Mouse (Mus musculus): Measurements from ENCODE around the gene St14.
"Not testable (repeated sequence)": the region's sequence is repeated elsewhere in the genome, so short reads cannot be mapped to it uniquely, and the experiment has no call there.

The St14 gene

DNA sequence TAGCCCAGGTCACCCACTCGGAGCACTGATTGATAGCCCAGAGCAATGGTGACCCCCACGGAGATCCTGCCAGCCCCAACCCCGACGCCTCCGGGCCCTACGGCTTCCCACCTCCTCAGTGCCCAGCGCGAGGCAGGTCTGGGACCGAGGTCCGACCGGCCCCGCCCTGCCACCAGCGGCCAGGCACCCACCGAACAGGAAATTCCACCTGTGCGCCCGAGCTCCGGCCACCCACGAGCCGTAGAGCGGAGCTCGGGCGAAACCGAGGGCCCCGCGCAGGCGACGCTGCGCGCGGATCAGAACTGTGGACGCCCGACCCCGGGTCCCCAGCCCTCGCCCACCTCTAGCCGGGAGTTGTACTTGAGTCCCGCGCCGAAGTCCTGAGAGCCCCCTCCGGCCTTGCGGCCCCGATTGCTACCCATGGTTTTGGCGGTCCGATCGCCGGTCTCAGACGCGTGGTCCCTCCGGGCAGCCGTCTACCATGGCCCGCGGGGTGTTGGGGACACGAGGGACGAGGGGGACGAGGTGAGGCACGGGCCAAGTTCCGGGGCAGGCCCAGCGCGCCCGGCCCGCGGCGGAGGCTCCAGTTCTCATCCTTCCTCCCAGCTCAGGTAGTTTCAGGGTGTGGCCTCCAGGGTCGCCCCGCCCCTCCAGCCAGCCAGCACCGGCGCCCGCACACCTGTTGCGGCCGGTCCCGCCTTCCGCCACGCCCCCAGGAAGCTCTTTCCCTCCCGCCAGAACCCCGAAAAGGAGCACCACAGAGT lies at the start of gene St14:
St14 (minus strand) TSS at position 649 of the 764 bp plus-strand sequence.
- DNase-seq, result peak; percentile 83

DNA sequence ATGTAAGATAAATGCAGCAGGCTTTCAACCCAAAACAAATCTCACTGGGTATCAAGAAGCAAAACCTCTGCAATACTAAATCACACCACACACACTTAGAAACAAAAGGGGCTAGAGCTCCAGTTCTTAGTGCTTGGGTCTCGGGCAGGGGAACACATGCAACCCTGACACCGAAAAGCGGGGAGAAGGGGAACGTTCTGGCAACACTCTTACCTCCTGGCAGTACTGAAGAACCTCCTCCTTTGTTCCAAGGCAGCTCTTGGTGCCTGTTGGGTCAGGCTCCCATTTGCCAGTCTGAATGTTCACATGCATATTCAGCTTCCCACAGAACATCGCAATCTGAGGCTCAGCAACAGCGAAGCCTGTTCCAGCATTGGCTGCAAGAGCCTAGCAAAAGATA lies 46.0 kb upstream of the St14 start:
- DNase-seq, result no peak

DNA sequence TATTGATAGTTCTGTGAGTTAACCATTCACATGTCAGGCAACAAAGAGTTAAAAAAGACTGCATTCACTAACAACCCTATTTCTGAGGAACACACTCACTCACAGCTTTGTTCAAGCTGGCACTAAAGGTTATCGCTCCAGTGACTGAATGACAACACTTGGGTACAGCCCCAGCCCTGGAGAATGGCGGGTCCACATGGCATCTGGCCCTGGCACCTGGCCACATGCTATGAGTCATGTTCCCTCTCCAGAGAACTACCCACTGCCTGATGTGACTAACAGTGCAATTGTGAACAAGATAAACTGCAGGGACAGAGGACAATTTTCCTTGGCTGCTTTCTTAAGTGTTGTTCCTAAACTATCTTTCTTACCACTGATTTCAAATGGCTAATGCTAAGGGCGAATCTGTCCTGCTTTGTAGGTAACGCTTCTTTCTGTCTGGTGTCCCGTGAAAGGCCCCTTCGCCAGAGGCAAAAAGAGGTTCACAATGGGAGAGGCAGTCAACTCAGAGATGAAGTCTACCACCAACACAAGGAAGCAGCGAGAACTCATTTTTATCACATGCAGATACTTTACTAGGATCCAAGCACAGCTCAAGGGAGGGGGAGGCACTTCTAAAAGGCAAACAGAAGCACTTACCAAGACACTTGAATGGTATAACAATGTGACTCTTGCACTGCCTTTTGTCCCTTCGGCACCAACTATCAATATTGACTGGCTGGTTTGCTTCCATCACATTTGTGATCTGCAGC lies 44.9 kb upstream of the St14 start:
- DNase-seq, result peak; percentile 64

DNA sequence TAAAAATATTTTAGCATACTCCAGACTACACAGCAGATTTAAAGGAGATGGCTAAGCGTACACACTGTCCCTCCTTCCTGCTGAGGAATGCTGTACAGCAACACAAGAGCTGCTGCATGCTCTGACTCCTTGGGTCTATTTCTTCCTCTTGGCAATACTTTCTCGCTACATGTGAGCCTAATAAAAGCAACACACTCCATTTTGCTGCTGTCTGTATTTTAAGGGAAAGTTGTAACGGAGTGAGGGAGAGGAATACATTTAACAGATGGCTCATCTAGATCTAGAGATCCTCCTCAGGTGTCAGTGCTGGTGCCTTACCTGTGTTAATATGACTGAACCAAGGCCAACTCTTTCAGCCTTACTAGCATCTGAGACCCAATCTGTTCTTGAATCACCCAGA lies 44.3 kb upstream of the St14 start:
- no peak for DNase-seq

DNA sequence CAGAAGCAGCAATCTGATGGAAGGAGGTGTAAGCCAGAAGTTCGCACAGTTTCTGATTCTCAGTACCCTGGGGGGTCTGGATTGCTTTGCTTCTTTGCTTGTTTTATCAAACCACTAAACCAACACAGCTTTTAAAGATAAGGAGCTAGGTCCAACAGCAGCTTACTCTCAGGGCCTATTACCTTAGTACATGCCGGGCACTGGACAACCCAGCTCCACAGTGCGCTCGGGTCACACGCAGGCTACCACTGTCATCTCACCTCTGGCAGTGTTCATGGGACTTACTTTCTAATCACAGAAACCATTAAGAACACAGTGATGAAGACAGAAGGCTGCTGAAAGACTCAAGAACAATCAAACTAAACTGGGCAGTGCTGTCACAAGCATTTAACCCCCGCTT lies 43.7 kb upstream of the St14 start:
- no peak for DNase-seq

- DNase-seq, result no peak
Observed at GRCm38 (mm10) chr9:31168356-31169093, 36.9 kb upstream of the St14 start.

DNA sequence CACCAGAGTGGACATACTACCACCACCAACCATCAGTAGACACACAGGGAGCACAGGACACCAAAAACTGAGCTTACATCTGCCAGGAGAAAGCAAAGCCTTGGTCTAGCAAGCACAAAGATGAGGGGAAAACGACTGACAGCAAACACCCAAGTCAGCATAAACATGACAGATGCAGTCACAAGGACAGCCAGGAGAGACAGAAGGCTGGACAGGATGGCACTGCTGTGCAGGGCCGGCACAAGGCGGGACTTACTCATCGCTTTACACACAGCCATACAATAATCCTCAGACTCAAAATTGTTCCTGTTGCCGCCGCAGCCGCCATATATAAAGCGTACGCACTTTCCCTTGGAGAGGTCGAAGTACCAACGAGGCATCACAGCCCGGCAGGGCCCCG lies 35.7 kb upstream of the St14 start:
- no peak for DNase-seq

- not testable (repeated sequence) for DNase-seq
Observed at GRCm38 (mm10) chr9:31165505-31165904, 33.9 kb upstream of the St14 start.

- no peak for DNase-seq
Observed at GRCm38 (mm10) chr9:31163327-31163726, 31.7 kb upstream of the St14 start.

GRCm38 (mm10) chr9:31162911-31163310 lies 31.3 kb upstream of the St14 start:
- no peak for DNase-seq

DNA sequence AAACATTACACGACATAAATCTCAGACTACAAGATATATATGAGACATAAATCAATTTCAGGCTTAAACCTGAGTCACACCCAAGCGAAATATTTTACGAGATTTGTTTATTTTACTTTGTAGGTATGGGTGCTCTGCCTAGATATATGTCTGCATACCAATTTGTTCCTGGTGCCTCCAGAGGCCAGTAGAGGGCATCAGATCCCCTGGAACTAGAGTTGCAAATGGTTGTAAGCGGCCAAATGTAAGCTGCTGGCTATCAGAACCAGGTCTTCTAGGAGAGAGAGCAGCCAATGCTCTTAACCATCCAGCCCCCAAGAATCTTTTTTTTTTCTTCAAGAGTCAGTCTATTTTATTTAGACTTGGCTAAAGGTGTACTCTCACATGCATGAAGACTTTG lies 28.3 kb upstream of the St14 start:
- no peak for DNase-seq

DNA sequence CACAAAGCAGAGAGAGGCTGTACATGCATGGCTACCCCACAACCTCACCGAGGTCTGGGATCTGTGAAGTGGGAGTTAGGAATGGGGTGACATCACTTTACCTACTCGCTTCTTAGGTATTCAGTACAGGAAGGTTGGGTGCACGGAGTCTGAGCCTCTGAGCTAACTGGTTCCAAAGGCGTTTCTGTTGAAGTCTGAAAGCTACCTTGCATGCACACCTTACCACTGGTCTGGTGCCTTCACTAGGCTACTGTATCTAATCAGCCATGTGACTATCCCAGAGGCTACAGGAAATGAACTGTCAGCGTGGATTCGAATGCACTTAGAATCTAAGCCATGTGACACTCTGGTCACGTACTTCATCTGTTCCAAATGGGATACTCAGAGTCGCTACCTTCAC lies 24.9 kb upstream of the St14 start:
- no peak for DNase-seq

GRCm38 (mm10) chr9:31151050-31151449 lies 19.4 kb upstream of the St14 start:
- no peak for DNase-seq

DNA sequence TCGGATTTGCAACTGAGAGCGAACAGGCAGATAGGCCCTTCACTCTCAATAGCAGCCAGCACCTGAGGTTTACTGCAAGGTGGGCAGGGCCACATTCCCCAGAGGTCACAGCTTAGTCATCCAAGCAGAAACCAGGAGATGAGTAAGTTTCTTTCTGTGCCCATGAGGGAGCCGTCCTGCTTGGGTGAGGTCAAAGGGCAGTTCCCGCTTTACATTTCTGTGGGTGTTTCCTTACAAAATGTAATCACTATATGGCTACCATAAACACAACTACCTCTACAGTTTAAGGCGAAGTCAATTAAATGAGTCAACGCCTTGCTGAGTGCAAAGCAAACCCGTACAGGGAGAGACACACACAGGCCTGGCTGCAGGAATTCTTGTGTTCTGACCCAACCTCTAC lies 16.5 kb upstream of the St14 start:
- no peak for DNase-seq

GRCm38 (mm10) chr9:31145272-31145925 lies 13.7 kb upstream of the St14 start:
- DNase-seq, result peak; percentile 64

GRCm38 (mm10) chr9:31142924-31143323 lies 11.3 kb upstream of the St14 start:
- no peak for DNase-seq

GRCm38 (mm10) chr9:31133131-31133530 lies 1.5 kb upstream of the St14 start:
- no peak for DNase-seq

DNA sequence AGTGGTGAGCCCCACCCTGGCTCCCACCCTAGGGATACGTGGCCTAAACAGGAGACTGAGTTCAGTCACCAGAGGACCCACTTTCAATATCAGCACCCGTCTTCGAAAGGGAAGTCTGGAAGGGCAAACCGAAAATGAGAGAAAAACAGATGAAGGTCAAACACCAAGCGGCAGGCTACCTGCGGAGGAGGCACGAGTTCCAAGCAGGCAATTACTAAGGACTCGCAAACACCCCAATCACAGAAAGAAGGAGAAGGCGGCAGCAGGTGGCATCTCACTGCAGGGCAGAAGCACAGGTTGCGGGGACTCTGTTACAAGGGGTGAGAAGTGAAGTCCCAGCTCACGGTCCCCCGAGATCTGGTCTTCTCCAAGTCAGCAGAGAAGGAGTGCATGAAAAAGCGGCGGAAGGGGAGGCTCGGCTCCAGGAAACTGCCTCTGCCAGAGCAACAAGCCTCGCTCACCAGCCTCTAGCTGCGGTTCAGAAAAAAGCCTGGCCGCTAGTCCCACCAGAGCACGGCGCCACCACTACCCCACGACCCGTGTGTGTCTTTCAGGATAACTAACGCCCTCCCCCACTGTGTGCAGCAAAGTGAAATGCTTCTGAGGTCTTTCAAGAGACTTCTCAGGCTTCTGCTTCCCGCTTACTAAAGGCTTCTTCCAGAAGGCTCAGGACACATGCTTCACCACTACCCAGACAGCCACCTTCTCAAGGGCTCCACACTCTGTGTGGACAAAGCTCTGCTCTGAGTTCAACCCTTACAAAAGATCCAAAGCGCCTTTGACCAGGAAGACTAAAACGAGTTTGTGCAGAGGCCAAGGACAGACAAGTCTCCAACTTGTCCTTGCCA lies 1.1 kb downstream of the St14 start:
- DNase-seq, result peak; percentile 26

DNA sequence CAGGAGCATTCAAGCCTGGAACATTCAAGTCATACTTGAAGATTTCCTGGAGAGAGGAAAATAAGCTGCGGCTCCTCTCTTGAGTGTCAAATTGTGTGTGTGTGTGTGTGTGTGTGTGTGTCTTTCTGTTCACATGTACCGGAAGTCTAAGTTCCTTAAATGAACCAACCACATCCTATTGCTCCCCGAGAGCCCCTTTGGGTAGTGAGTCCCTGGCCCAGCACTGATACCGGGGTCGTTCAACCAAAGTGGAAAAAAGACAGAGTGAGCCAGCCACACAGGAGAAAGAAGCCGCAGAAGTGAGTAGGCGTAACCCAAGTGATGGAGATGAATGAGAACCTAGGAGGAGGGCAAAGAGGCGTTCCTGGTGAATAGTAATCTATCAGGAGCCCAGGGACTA lies 1.7 kb downstream of the St14 start:
- DNase-seq, result no peak

- DNase-seq, result peak; percentile 51
Observed at GRCm38 (mm10) chr9:31127876-31128465, 3.7 kb downstream of the St14 start.

DNA sequence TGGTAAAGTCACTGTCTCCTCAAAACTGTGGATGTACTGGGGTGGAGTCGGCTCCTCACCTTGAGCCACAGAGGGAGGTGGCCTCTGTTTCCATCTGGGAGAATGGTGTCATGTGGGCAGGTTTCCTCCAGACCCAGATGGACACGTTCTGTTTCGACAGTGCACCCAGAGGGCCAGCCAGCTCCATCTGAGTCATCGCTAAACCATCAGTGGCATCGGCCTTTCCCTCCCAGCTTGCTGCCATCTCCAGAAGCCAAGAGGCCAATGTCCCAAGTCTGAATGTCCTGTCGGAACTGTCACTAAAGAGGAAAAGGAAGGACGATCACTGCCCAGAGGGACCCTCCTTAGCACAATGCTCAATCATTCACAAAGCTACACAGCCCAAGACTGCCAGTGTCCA lies 5.6 kb downstream of the St14 start:
- DNase-seq, result no peak

Data from kidney, adult 11 months (tissue).